Mouse (Mus musculus) frontal cortex, adult 2 months (tissue): Measurements from ENCODE around the gene Gramd1c. TPM values are rescaled to one million over a fixed set of nuclear protein-coding genes. Genes with fewer than 3 reads are reported as not detected.

Experiments
- DNase-seq, 2 experiments: peaks; one replicate each; pipeline ENCODE4 v3.0.0; 2022; ENCODE audit warnings: low spot score in 1 of 2; ENCODE audit errors: extremely low spot score in 1 of 2
- polyA plus RNA-seq: library from polyadenylated mRNA; depleted of rRNA; stranded (reverse); fragments of >200 nt; gene quantifications from 2 replicates; pipeline ENCODE4 v1.2.3, GENCODE M21; 2012; rRNA removed

The Gramd1c gene
- 2.8 and 2.9 TPM in 2 replicates for polyA plus RNA-seq

- DNase-seq = peak; percentile 17 to 65
Observed at GRCm38 (mm10) chr16:44063025-44063894, at the start of gene Gramd1c. Gramd1c (minus strand) TSS chr16:44063345.

GRCm38 (mm10) chr16:44109002-44109401, 45.9 kb upstream of the Gramd1c start:
- peak in 1 of 2 experiments; percentile 52 for DNase-seq

- DNase-seq = no peak
Observed at GRCm38 (mm10) chr16:44105211-44105610, 42.1 kb upstream of the Gramd1c start.

- DNase-seq = no peak
Observed at GRCm38 (mm10) chr16:44103806-44104766, 40.9 kb upstream of the Gramd1c start.

- DNase-seq = no peak
Observed at GRCm38 (mm10) chr16:44102925-44103324, 39.8 kb upstream of the Gramd1c start.

- DNase-seq = no peak
Observed at GRCm38 (mm10) chr16:44101181-44101710, 38.1 kb upstream of the Gramd1c start.

GRCm38 (mm10) chr16:44099377-44099776, 36.2 kb upstream of the Gramd1c start:
- DNase-seq = no peak

GRCm38 (mm10) chr16:44087650-44088049, 24.5 kb upstream of the Gramd1c start:
- DNase-seq = no peak

GRCm38 (mm10) chr16:44061341-44061740, 1.8 kb downstream of the Gramd1c start:
- no peak for DNase-seq

GRCm38 (mm10) chr16:44060604-44061286, 2.4 kb downstream of the Gramd1c start:
- DNase-seq = no peak

GRCm38 (mm10) chr16:44058745-44059144, 4.4 kb downstream of the Gramd1c start:
- DNase-seq = peak; percentile 32 to 92

GRCm38 (mm10) chr16:44055766-44056165, 7.4 kb downstream of the Gramd1c start:
- DNase-seq = no peak

GRCm38 (mm10) chr16:44053265-44053664, 9.9 kb downstream of the Gramd1c start:
- no peak for DNase-seq

GRCm38 (mm10) chr16:44052390-44052789, 10.8 kb downstream of the Gramd1c start:
- DNase-seq = no peak

- no peak for DNase-seq
Observed at GRCm38 (mm10) chr16:44050139-44050538, 13.0 kb downstream of the Gramd1c start.

- DNase-seq = no peak
Observed at GRCm38 (mm10) chr16:44039112-44039511, 24.0 kb downstream of the Gramd1c start.

GRCm38 (mm10) chr16:44035221-44035620, 27.9 kb downstream of the Gramd1c start:
- no peak for DNase-seq

- no peak for DNase-seq
Observed at GRCm38 (mm10) chr16:44033365-44033764, 29.8 kb downstream of the Gramd1c start.

GRCm38 (mm10) chr16:44029273-44029672, 33.9 kb downstream of the Gramd1c start:
- no peak for DNase-seq

- DNase-seq = no peak
Observed at GRCm38 (mm10) chr16:44026822-44027221, 36.3 kb downstream of the Gramd1c start.
